Mouse (Mus musculus) forebrain, embryonic 13.5 days (tissue): Measurements from ENCODE around the gene Fxyd6. TPM values are rescaled to one million over a fixed set of nuclear protein-coding genes. Genes with fewer than 3 reads are reported as not detected.

Source experiments
- ATAC-seq: fragments of 200-750 bp; cut with Nextera tagmentation; 2 replicates; pipeline ENCODE4 v1.8.0; 2017
- H3K27ac ChIP-seq: fragments of 300-500 bp; sonication (generic); 2 replicates; pipeline ENCODE4 v1.5.1; 2015; ENCODE audit warnings: inconsistent platforms, mild to moderate bottlenecking, moderate library complexity
- H3K27me3 ChIP-seq: fragments of 300-500 bp; sonication (generic); 2 replicates; pipeline ENCODE4 v1.6.1; 2015; ENCODE audit warnings: mild to moderate bottlenecking, inconsistent platforms
- H3K36me3 ChIP-seq: fragments of 300-500 bp; sonication (generic); 2 replicates; pipeline ENCODE4 v1.6.1; 2015; ENCODE audit warnings: mild to moderate bottlenecking, inconsistent platforms; ENCODE audit not compliant: poor library complexity, severe bottlenecking
- H3K4me1 ChIP-seq: fragments of 300-500 bp; sonication (generic); 2 replicates; pipeline ENCODE4 v1.6.1; 2015; ENCODE audit warnings: inconsistent platforms
- H3K4me2 ChIP-seq: fragments of 300-500 bp; sonication (generic); 2 replicates; pipeline ENCODE4 v1.6.1; 2015; ENCODE audit warnings: inconsistent platforms, mild to moderate bottlenecking, moderate library complexity
- H3K4me3 ChIP-seq: fragments of 300-500 bp; sonication (generic); 2 replicates; pipeline ENCODE4 v1.5.1; 2015; ENCODE audit warnings: mild to moderate bottlenecking, inconsistent platforms
- H3K9ac ChIP-seq: fragments of 300-500 bp; sonication (generic); 2 replicates; pipeline ENCODE4 v1.6.1; 2015; ENCODE audit warnings: mild to moderate bottlenecking, inconsistent platforms
- H3K9me3 ChIP-seq: fragments of 300-500 bp; sonication (generic); replicated peaks from 2 replicates; pipeline ENCODE4 v1.6.1; 2016; ENCODE audit warnings: inconsistent platforms
- WGBS: fragments of 180-500 bp; shearing (Covaris S2); methylation state at CpG from one replicate; pipeline ENCODE4 v1.1.7; 2015; 5-methylcytosine and 5-hydroxymethylcytosine counted together
- polyA plus RNA-seq: library from polyadenylated mRNA; unstranded; fragments of >200 nt; fragmentation: Nextera tagmentation; extraction: Ambion mirVana; gene quantifications from 2 replicates; pipeline ENCODE4 v1.2.1, GENCODE M21; 2015

The Fxyd6 gene
- polyA plus RNA-seq, 1 experiment from 2014 or later: 291 TPM

- 37% methylated on average over 9 of the region's 9 CpGs for WGBS
- peak overlapping the region; percentile 84 for H3K9ac ChIP-seq
- H3K27me3 ChIP-seq: peaks cover 41% of the 10 kb centered on the region
- peaks cover 85% of the 10 kb centered on the region for H3K4me1 ChIP-seq
- no peak for ATAC-seq
- no peaks in the 10 kb centered on the region for H3K36me3 ChIP-seq
- no peaks in the 10 kb centered on the region for H3K9me3 ChIP-seq
- peak overlapping the region; percentile 85 for H3K4me2 ChIP-seq
- H3K27ac ChIP-seq: peak overlapping the region; percentile 91
- peak overlapping the region; percentile 69 for H3K4me3 ChIP-seq
These were observed 63.1 kb downstream of the Fxyd6 start for GRCm38 (mm10) chr9:45433119-45433518.

- no peak overlapping the region for H3K4me3 ChIP-seq
- 44% methylated on average over 2 of the region's 2 CpGs for WGBS
- peak; percentile 7; the same call in 1 of the 2 replicates for ATAC-seq
- peak overlapping the region; percentile 85 for H3K4me2 ChIP-seq
- H3K4me1 ChIP-seq: peaks cover 87% of the 10 kb centered on the region
- peaks cover 35% of the 10 kb centered on the region for H3K27me3 ChIP-seq
- no peak overlapping the region for H3K9ac ChIP-seq
- peak overlapping the region; percentile 91 for H3K27ac ChIP-seq
- H3K9me3 ChIP-seq: no peaks in the 10 kb centered on the region
- H3K36me3 ChIP-seq: no peaks in the 10 kb centered on the region
These were observed 64.2 kb downstream of the Fxyd6 start for GRCm38 (mm10) chr9:45434171-45434570.

- no peak overlapping the region for H3K9ac ChIP-seq
- H3K27ac ChIP-seq: 0 out of 2 replicates have a peak overlapping the region, but pooled peaks have one; percentile 15
- H3K4me2 ChIP-seq: no peak overlapping the region
- ATAC-seq: no peak
- no peak overlapping the region for H3K4me3 ChIP-seq
- 75% methylated on average over 4 of the region's 4 CpGs for whole genome bisulfite sequencing
- no peaks in the 10 kb centered on the region for H3K27me3 ChIP-seq
- no peaks in the 10 kb centered on the region for H3K9me3 ChIP-seq
- no peaks in the 10 kb centered on the region for H3K36me3 ChIP-seq
- peaks cover 61% of the 10 kb centered on the region for H3K4me1 ChIP-seq
These were observed 69.0 kb downstream of the Fxyd6 start for GRCm38 (mm10) chr9:45439025-45439424.

- no peak for ATAC-seq
- Histone ChIP-seq H3K4me1 (peaks cover 49% of the 10 kb centered on the region), H3K27me3 (no peaks in the 10 kb centered on the region), H3K9ac (no peak overlapping the region), H3K9me3 (no peaks in the 10 kb centered on the region), H3K4me2 (no peak overlapping the region), H3K4me3 (no peak overlapping the region), H3K36me3 (no peaks in the 10 kb centered on the region), H3K27ac (peak overlapping the region; percentile 48; the same call in 1 of the 2 replicates)
- WGBS: 82% methylated on average over 16 of the region's 16 CpGs
These were observed 70.2 kb downstream of the Fxyd6 start for GRCm38 (mm10) chr9:45440083-45440784.

GRCm38 (mm10) chr9:45444251-45444798, 74.3 kb downstream of the Fxyd6 start:
- Histone ChIP-seq H3K9ac (no peak overlapping the region), H3K36me3 (peaks cover 7% of the 10 kb centered on the region; the same call in 1 of the 2 replicates), H3K4me1 (peaks cover 21% of the 10 kb centered on the region), H3K4me3 (no peak overlapping the region), H3K9me3 (no peaks in the 10 kb centered on the region), H3K27me3 (peaks cover 4% of the 10 kb centered on the region; the same call in 1 of the 2 replicates), H3K4me2 (no peak overlapping the region), H3K27ac (no peak overlapping the region)
- ATAC-seq: no peak
- WGBS: 84% methylated on average over 5 of the region's 5 CpGs

Other genes with a start within 250 kb of the Fxyd6 start
- gene Scn4b, start 231.8 kb upstream of the Fxyd6 start, polyA plus RNA-seq: 0.18 and 0.21 TPM in 2 replicates
- 0.10 TPM in 1 of 2 replicates, not detected in the other for gene BC049352, start 188.2 kb upstream of the Fxyd6 start, polyA plus RNA-seq
- not detected in 2 replicates for gene Tmprss4, start 166.1 kb upstream of the Fxyd6 start, polyA plus RNA-seq
- gene Il10ra, start 101.0 kb upstream of the Fxyd6 start, polyA plus RNA-seq: 0.32 and 0.50 TPM in 2 replicates
- gene Tmprss13, start 51.1 kb upstream of the Fxyd6 start, polyA plus RNA-seq: not detected in 2 replicates
- gene Fxyd2, start 29.5 kb downstream of the Fxyd6 start, polyA plus RNA-seq: 3.0 and 5.6 TPM in 2 replicates
- 9.6 and 13.6 TPM in 2 replicates for gene Dscaml1, start 56.4 kb downstream of the Fxyd6 start, polyA plus RNA-seq